Mouse (Mus musculus) stomach, embryonic 15.5 days (tissue): ENCODE measurements at regions not wholly inside any gene's neighbourhood (a gene's known extent, or its start where the extent isn't known, plus 50 kb on each side); places are given as distances from the start of the nearest gene placed in this dataset.
A peak's percentile ranks its signal among the peaks of the same experiment; 100 is the strongest.

Experiments used
- ATAC-seq: fragments of 200-750 bp; cut with Nextera tagmentation; 2 replicates; pipeline ENCODE4 v1.8.0; 2017; ENCODE audit warnings: low read depth, moderate number of reproducible peaks, moderate TSS enrichment; ENCODE audit not compliant: insufficient read depth, low FRiP score
- H3K27ac ChIP-seq: fragments of 300-500 bp; sonication (generic); 2 replicates; pipeline ENCODE4 v1.5.1; 2015; ENCODE audit warnings: mild to moderate bottlenecking, inconsistent platforms
- H3K27me3 ChIP-seq: fragments of 300-500 bp; sonication (generic); replicated peaks from 2 replicates; pipeline ENCODE4 v1.6.1; 2015; ENCODE audit warnings: inconsistent platforms
- H3K36me3 ChIP-seq: fragments of 300-500 bp; sonication (generic); 2 replicates; pipeline ENCODE4 v1.6.1; 2015; ENCODE audit warnings: inconsistent platforms
- H3K4me1 ChIP-seq: fragments of 300-500 bp; sonication (generic); 2 replicates; pipeline ENCODE4 v1.6.1; 2015; ENCODE audit warnings: inconsistent platforms
- H3K4me2 ChIP-seq: fragments of 300-500 bp; sonication (generic); 2 replicates; pipeline ENCODE4 v1.6.1; 2015; ENCODE audit warnings: mild to moderate bottlenecking, inconsistent platforms
- H3K4me3 ChIP-seq: fragments of 300-500 bp; sonication (generic); replicated peaks from 2 replicates; pipeline ENCODE4 v1.5.1; 2015; ENCODE audit warnings: inconsistent platforms
- H3K9ac ChIP-seq: fragments of 300-500 bp; sonication (generic); 2 replicates; pipeline ENCODE4 v1.6.1; 2015; ENCODE audit warnings: inconsistent platforms
- H3K9me3 ChIP-seq: fragments of 300-500 bp; sonication (generic); 2 replicates; pipeline ENCODE4 v1.6.1; 2016; ENCODE audit warnings: inconsistent platforms
- WGBS: fragments of 180-500 bp; shearing (Covaris S2); methylation state at CpG from one replicate; pipeline ENCODE4 v1.1.7; 2015; 5-methylcytosine and 5-hydroxymethylcytosine counted together

DNA sequence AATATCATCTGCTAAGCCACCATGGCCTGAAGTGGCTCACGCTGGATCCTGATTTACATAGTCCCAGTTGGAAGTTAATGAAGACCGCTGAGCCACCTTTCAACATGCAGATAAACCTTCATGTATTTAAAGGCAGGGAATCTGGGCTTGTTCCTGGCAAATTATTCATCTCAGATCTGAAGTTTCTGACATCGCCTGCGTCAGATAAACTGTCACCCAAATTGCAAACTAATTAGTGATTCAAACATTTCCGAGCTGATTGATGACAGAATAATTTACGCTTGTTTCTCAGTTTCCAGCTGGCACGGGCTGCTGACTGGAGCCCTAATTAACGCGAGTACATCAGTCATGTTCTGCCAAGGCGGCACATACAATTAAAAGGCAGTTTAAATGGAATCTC is 179.3 kb upstream of the Tle4 start:
- Histone ChIP-seq H3K4me3 (no peak overlapping the region), H3K27me3 (no peaks in the 10 kb centered on the region), H3K9me3 (no peaks in the 10 kb centered on the region), H3K4me1 (no peaks in the 10 kb centered on the region), H3K9ac (no peak overlapping the region), H3K4me2 (0 out of 2 replicates have a peak overlapping the region, but pooled peaks have one; percentile 5), H3K36me3 (no peaks in the 10 kb centered on the region), H3K27ac (no peak overlapping the region)
- no peak for ATAC-seq
- 15% methylated on average over 10 of the region's 10 CpGs for WGBS

DNA sequence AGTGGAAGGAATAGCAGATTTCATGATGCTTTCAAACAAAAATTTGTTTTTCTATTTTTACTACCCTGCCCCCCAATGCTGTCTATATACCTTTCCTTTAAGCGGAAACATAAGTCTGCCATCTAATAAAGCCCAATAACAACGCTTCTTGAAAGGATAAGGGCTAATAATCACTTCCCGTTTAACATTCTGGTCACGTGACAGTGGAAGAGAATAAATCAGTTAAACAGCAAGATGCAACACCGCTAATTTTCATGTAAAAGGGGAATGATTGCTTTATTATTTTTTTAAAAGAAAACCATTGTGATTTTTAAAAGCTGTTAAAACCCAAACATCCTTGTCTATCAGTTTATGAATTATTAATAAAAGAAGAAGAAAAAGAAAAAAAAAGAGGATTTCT is 178.9 kb upstream of the Tle4 start:
- Histone ChIP-seq H3K36me3 (no peaks in the 10 kb centered on the region), H3K4me1 (no peaks in the 10 kb centered on the region), H3K9ac (no peak overlapping the region), H3K27ac (no peak overlapping the region), H3K4me2 (no peak overlapping the region), H3K9me3 (no peaks in the 10 kb centered on the region), H3K4me3 (no peak overlapping the region), H3K27me3 (no peaks in the 10 kb centered on the region)
- 70% methylated on average over 5 of the region's 5 CpGs for WGBS
- ATAC-seq, result no peak

DNA sequence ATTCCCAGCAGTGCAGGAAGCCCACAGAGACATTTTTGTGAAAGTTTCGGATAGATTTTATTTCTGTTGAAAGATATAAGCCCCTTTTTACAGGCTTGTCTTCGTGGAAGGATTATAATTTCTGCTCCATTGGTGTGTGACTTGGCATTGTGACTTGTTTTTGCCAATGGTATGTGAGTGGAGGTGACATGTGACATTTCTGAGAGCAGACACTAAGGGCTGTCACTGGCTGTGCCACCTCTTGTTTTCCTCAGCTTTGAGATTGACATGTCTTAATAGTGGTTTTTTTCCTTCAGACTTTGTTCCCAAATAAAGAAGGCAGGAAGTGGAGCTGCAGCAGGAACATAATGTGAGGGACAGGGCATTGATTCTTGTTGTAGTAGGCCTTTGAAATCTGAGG is 174.9 kb upstream of the Tle4 start:
- Histone ChIP-seq H3K27me3 (no peaks in the 10 kb centered on the region), H3K4me3 (no peak overlapping the region), H3K9ac (no peak overlapping the region), H3K9me3 (no peaks in the 10 kb centered on the region), H3K4me1 (no peaks in the 10 kb centered on the region), H3K27ac (no peak overlapping the region), H3K36me3 (no peaks in the 10 kb centered on the region), H3K4me2 (no peak overlapping the region)
- ATAC-seq, result no peak
- 75% methylated on average over 2 of the region's 2 CpGs for WGBS

DNA sequence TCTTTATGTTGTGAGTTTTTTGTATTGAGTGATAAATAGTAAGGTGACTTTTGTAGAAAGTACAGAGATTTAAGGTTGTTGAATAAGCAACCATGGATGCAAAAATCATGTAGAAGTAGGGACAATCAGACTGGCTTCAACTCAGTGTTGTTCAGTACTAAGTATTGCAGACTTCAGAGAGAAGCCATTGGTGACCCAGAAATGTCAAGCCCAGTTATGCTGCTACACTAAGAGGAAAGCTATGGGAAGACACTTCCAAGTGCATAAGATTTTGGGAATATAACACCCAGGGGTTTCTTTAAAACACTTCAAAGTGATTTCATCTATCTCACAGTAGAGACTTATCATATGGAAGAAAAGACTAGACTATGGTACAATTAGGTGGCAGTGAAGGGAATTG is 154.8 kb upstream of the Tle4 start:
- H3K4me2 ChIP-seq, result no peak overlapping the region
- H3K9me3 ChIP-seq, result no peaks in the 10 kb centered on the region
- no peak overlapping the region for H3K4me3 ChIP-seq
- H3K36me3 ChIP-seq, result no peaks in the 10 kb centered on the region
- H3K27me3 ChIP-seq, result no peaks in the 10 kb centered on the region
- H3K4me1 ChIP-seq, result no peaks in the 10 kb centered on the region
- no peak overlapping the region for H3K9ac ChIP-seq
- no peak for ATAC-seq
- no peak overlapping the region for H3K27ac ChIP-seq

DNA sequence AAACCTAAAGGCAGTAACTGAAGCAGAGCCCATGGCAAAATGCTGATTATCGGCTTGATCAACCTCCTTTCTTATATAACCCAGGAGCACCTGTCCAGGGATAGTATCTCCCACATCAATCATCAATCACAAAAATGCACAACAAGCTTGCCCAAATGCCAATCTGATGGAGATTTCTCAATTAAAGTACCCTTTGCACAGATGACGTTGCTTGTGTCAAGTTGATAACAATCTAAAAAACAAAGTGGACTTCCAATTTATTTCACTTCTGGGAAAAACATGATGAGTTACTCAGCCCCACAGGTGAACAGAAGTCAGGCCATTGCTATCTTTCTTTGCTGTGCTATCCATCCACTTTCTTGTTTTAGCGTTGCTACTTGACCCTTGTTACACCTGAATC is 144.5 kb upstream of the Tle4 start:
- ATAC-seq, result no peak
- H3K4me3 ChIP-seq, result no peak overlapping the region
- H3K36me3 ChIP-seq, result no peaks in the 10 kb centered on the region
- no peaks in the 10 kb centered on the region for H3K9me3 ChIP-seq
- H3K27ac ChIP-seq, result no peak overlapping the region
- no peaks in the 10 kb centered on the region for H3K4me1 ChIP-seq
- H3K27me3 ChIP-seq, result no peaks in the 10 kb centered on the region
- WGBS, result 80% methylated on average over 3 of the region's 3 CpGs
- H3K4me2 ChIP-seq, result no peak overlapping the region
- H3K9ac ChIP-seq, result no peak overlapping the region

GRCm38 (mm10) chr19:14740936-14741335 is 143.1 kb upstream of the Tle4 start:
- WGBS, result 88% methylated on average over 1 of the region's 1 CpGs
- Histone ChIP-seq H3K4me2 (no peak overlapping the region), H3K9ac (no peak overlapping the region), H3K4me3 (no peak overlapping the region), H3K27me3 (no peaks in the 10 kb centered on the region), H3K27ac (no peak overlapping the region), H3K9me3 (no peaks in the 10 kb centered on the region), H3K4me1 (no peaks in the 10 kb centered on the region), H3K36me3 (no peaks in the 10 kb centered on the region)
- no peak for ATAC-seq

- WGBS, result 71% methylated on average over 1 of the region's 1 CpGs
- no peaks in the 10 kb centered on the region for H3K9me3 ChIP-seq
- no peak overlapping the region for H3K4me3 ChIP-seq
- H3K4me2 ChIP-seq, result no peak overlapping the region
- no peaks in the 10 kb centered on the region for H3K4me1 ChIP-seq
- H3K27ac ChIP-seq, result no peak overlapping the region
- no peaks in the 10 kb centered on the region for H3K36me3 ChIP-seq
- H3K9ac ChIP-seq, result no peak overlapping the region
- peak; percentile 98 for ATAC-seq
- H3K27me3 ChIP-seq, result no peaks in the 10 kb centered on the region
Measured at GRCm38 (mm10) chr19:14740139-14740538, 142.3 kb upstream of the Tle4 start.

- H3K9me3 ChIP-seq, result no peaks in the 10 kb centered on the region
- H3K27me3 ChIP-seq, result no peaks in the 10 kb centered on the region
- 96% methylated on average over 1 of the region's 1 CpGs for WGBS
- no peaks in the 10 kb centered on the region for H3K36me3 ChIP-seq
- H3K4me1 ChIP-seq, result no peaks in the 10 kb centered on the region
- no peak overlapping the region for H3K9ac ChIP-seq
- no peak overlapping the region for H3K4me2 ChIP-seq
- no peak overlapping the region for H3K4me3 ChIP-seq
- no peak overlapping the region for H3K27ac ChIP-seq
- no peak for ATAC-seq
Measured at GRCm38 (mm10) chr19:14736514-14736913, 138.7 kb upstream of the Tle4 start.

GRCm38 (mm10) chr19:14725329-14725728 is 127.5 kb upstream of the Tle4 start:
- no peak overlapping the region for H3K9ac ChIP-seq
- no peak for ATAC-seq
- WGBS, result 27% methylated on average over 3 of the region's 3 CpGs
- H3K36me3 ChIP-seq, result no peaks in the 10 kb centered on the region
- H3K27ac ChIP-seq, result no peak overlapping the region
- no peak overlapping the region for H3K4me2 ChIP-seq
- H3K27me3 ChIP-seq, result no peaks in the 10 kb centered on the region
- H3K4me3 ChIP-seq, result no peak overlapping the region
- H3K9me3 ChIP-seq, result no peaks in the 10 kb centered on the region
- H3K4me1 ChIP-seq, result no peaks in the 10 kb centered on the region

GRCm38 (mm10) chr19:14724637-14725036 is 126.8 kb upstream of the Tle4 start:
- Histone ChIP-seq H3K4me1 (no peaks in the 10 kb centered on the region), H3K9ac (no peak overlapping the region), H3K36me3 (no peaks in the 10 kb centered on the region), H3K27ac (no peak overlapping the region), H3K27me3 (no peaks in the 10 kb centered on the region), H3K4me3 (no peak overlapping the region), H3K9me3 (no peaks in the 10 kb centered on the region), H3K4me2 (no peak overlapping the region)
- no peak for ATAC-seq
- WGBS, result 48% methylated on average over 4 of the region's 4 CpGs

GRCm38 (mm10) chr19:14705791-14706190 is 107.9 kb upstream of the Tle4 start:
- Histone ChIP-seq H3K9me3 (no peaks in the 10 kb centered on the region), H3K4me3 (no peak overlapping the region), H3K9ac (no peak overlapping the region), H3K4me2 (no peak overlapping the region), H3K4me1 (no peaks in the 10 kb centered on the region), H3K27me3 (no peaks in the 10 kb centered on the region), H3K27ac (no peak overlapping the region), H3K36me3 (no peaks in the 10 kb centered on the region)
- no peak for ATAC-seq
- WGBS, result 83% methylated on average over 2 of the region's 2 CpGs

GRCm38 (mm10) chr19:14701116-14701515 is 103.3 kb upstream of the Tle4 start:
- no peaks in the 10 kb centered on the region for H3K9me3 ChIP-seq
- WGBS, result 84% methylated on average over 4 of the region's 4 CpGs
- H3K27me3 ChIP-seq, result no peaks in the 10 kb centered on the region

GRCm38 (mm10) chr19:14695369-14695768 is 97.5 kb upstream of the Tle4 start:
- Histone ChIP-seq H3K9me3 (no peaks in the 10 kb centered on the region), H3K36me3 (no peaks in the 10 kb centered on the region), H3K27me3 (no peaks in the 10 kb centered on the region), H3K9ac (no peak overlapping the region), H3K4me1 (no peaks in the 10 kb centered on the region), H3K4me3 (no peak overlapping the region), H3K4me2 (no peak overlapping the region), H3K27ac (no peak overlapping the region)
- no peak for ATAC-seq
- 89% methylated on average over 10 of the region's 10 CpGs for WGBS

More at GRCm38 (mm10) chr19:14701116-14701515, 103.3 kb upstream of the Tle4 start:
- Histone ChIP-seq H3K36me3 (no peaks in the 10 kb centered on the region), H3K9ac (no peak overlapping the region), H3K4me3 (no peak overlapping the region), H3K4me2 (no peak overlapping the region), H3K4me1 (no peaks in the 10 kb centered on the region), H3K27ac (no peak overlapping the region)
- no peak for ATAC-seq
